Mouse (Mus musculus) kidney, postnatal 0 days (tissue): Measurements from ENCODE around the gene Ilf3. TPM values are rescaled to one million over a fixed set of nuclear protein-coding genes. Genes with fewer than 3 reads are reported as not detected.
A peak's percentile ranks its signal among the peaks of the same experiment; 100 is the strongest.

Experiments used
- ATAC-seq: fragments of 200-750 bp; cut with Nextera tagmentation; replicated peaks from 2 replicates; pipeline ENCODE4 v1.8.0; 2017; ENCODE audit warnings: low read depth, moderate number of reproducible peaks, moderate TSS enrichment, moderate library complexity; ENCODE audit not compliant: low FRiP score
- DNase-seq: peaks from one replicate; pipeline ENCODE4 v3.0.0-alpha.2; 2016; ENCODE audit warnings: low spot score
- H3K27ac ChIP-seq: fragments of 300-500 bp; sonication (generic); 2 replicates; pipeline ENCODE4 v1.5.1; 2014; ENCODE audit warnings: mild to moderate bottlenecking
- H3K27me3 ChIP-seq: fragments of 300-500 bp; sonication (generic); 2 replicates; pipeline ENCODE4 v1.6.1; 2014; ENCODE audit warnings: low read length, mixed read lengths; ENCODE audit not compliant: insufficient read depth
- H3K36me3 ChIP-seq: fragments of 300-500 bp; sonication (generic); 2 replicates; pipeline ENCODE4 v1.6.1; 2014; ENCODE audit warnings: low read length, mixed read lengths; ENCODE audit not compliant: insufficient read depth
- H3K4me1 ChIP-seq: fragments of 300-500 bp; sonication (generic); replicated peaks from 2 replicates; pipeline ENCODE4 v1.6.1; 2014; ENCODE audit warnings: antibody characterized with exemption, low read length, mixed read lengths; ENCODE audit not compliant: insufficient read depth
- H3K4me2 ChIP-seq: fragments of 300-500 bp; sonication (generic); 2 replicates; pipeline ENCODE4 v1.6.1; 2014; ENCODE audit warnings: mild to moderate bottlenecking, low read length, moderate library complexity, mixed read lengths
- H3K4me3 ChIP-seq: fragments of 300-500 bp; sonication (generic); replicated peaks from 2 replicates; pipeline ENCODE4 v1.5.1; 2014; ENCODE audit warnings: low read depth, low read length
- H3K9ac ChIP-seq: fragments of 300-500 bp; sonication (generic); 2 replicates; pipeline ENCODE4 v1.6.1; 2014; ENCODE audit warnings: low read depth, low read length
- H3K9me3 ChIP-seq: fragments of 300-500 bp; sonication (generic); replicated peaks from 2 replicates; pipeline ENCODE4 v1.6.1; 2016; ENCODE audit warnings: low read length, inconsistent platforms, mixed read lengths
- CTCF ChIP-seq: IDR thresholded peaks from 2 replicates; pipeline ENCODE4 v1.5.1; 2016; ENCODE audit warnings: antibody characterized with exemption, low read depth, mild to moderate bottlenecking, moderate library complexity
- WGBS: fragments of 180-500 bp; shearing (Covaris S2); extraction: QIAGEN DNeasy Blood & Tissue Kit; methylation state at CpG from one replicate; pipeline ENCODE4 v1.1.7; 2014; 5-methylcytosine and 5-hydroxymethylcytosine counted together
- polyA plus RNA-seq: library from polyadenylated mRNA; unstranded; fragments of >200 nt; fragmentation: Nextera tagmentation; extraction: Ambion mirVana; gene quantifications from 2 replicates; pipeline ENCODE4 v1.2.1, GENCODE M21; 2015

Gene Ilf3
- polyA plus RNA-seq, 1 experiment from 2014 or later, result 113 TPM

- H3K9ac ChIP-seq, result no peak overlapping the region
- H3K36me3 ChIP-seq, result no peaks in the 10 kb centered on the region
- no peak for TF ChIP-seq CTCF
- DNase-seq (no peak), ATAC-seq (no peak)
- no peak overlapping the region for H3K4me3 ChIP-seq
- H3K9me3 ChIP-seq, result no peaks in the 10 kb centered on the region
- peaks cover 12% of the 10 kb centered on the region for H3K4me1 ChIP-seq
- H3K27ac ChIP-seq, result no peak overlapping the region
- WGBS, result 96% methylated on average over 6 of the region's 6 CpGs
- no peaks in the 10 kb centered on the region for H3K27me3 ChIP-seq
- H3K4me2 ChIP-seq, result no peak overlapping the region
Measured at GRCm38 (mm10) chr9:21437577-21437976, 69.9 kb downstream of the Ilf3 start.

GRCm38 (mm10) chr9:21438219-21438618 lies 70.5 kb downstream of the Ilf3 start:
- Histone ChIP-seq H3K9me3 (no peaks in the 10 kb centered on the region), H3K27ac (no peak overlapping the region), H3K36me3 (no peaks in the 10 kb centered on the region), H3K27me3 (no peaks in the 10 kb centered on the region), H3K4me3 (no peak overlapping the region), H3K9ac (no peak overlapping the region), H3K4me1 (peaks cover 12% of the 10 kb centered on the region), H3K4me2 (no peak overlapping the region)
- 72% methylated on average over 3 of the region's 3 CpGs for WGBS
- ATAC-seq (no peak), DNase-seq (no peak)
- TF ChIP-seq CTCF, result no peak

- TF ChIP-seq CTCF, result no peak
- no peak overlapping the region for H3K9ac ChIP-seq
- no peaks in the 10 kb centered on the region for H3K36me3 ChIP-seq
- H3K9me3 ChIP-seq, result no peaks in the 10 kb centered on the region
- no peak for ATAC-seq
- no peak for DNase-seq
- no peak overlapping the region for H3K4me2 ChIP-seq
- no peaks in the 10 kb centered on the region for H3K27me3 ChIP-seq
- WGBS, result 82% methylated on average over 3 of the region's 3 CpGs
- H3K4me3 ChIP-seq, result no peak overlapping the region
- H3K4me1 ChIP-seq, result peaks cover 12% of the 10 kb centered on the region
- H3K27ac ChIP-seq, result no peak overlapping the region
Measured at GRCm38 (mm10) chr9:21439456-21439855, 71.8 kb downstream of the Ilf3 start.

GRCm38 (mm10) chr9:21439914-21440313 lies 72.2 kb downstream of the Ilf3 start:
- no peaks in the 10 kb centered on the region for H3K9me3 ChIP-seq
- DNase-seq, result no peak
- no peak overlapping the region for H3K4me2 ChIP-seq
- H3K27ac ChIP-seq, result no peak overlapping the region
- H3K4me3 ChIP-seq, result no peak overlapping the region
- H3K36me3 ChIP-seq, result no peaks in the 10 kb centered on the region
- 86% methylated on average over 2 of the region's 2 CpGs for WGBS
- H3K27me3 ChIP-seq, result no peaks in the 10 kb centered on the region
- H3K4me1 ChIP-seq, result peaks cover 12% of the 10 kb centered on the region
- no peak overlapping the region for H3K9ac ChIP-seq
- no peak for TF ChIP-seq CTCF
- ATAC-seq, result no peak

- Histone ChIP-seq H3K9ac (no peak overlapping the region), H3K4me2 (no peak overlapping the region), H3K27ac (no peak overlapping the region), H3K27me3 (no peaks in the 10 kb centered on the region), H3K36me3 (no peaks in the 10 kb centered on the region), H3K4me3 (no peak overlapping the region), H3K9me3 (no peaks in the 10 kb centered on the region), H3K4me1 (peaks cover 12% of the 10 kb centered on the region)
- TF ChIP-seq CTCF, result no peak
- DNase-seq, result no peak
- no peak for ATAC-seq
Measured at GRCm38 (mm10) chr9:21440387-21440786, 72.7 kb downstream of the Ilf3 start.

GRCm38 (mm10) chr9:21443853-21444252 lies 76.2 kb downstream of the Ilf3 start:
- Histone ChIP-seq H3K4me3 (no peak overlapping the region), H3K4me2 (no peak overlapping the region), H3K9me3 (no peaks in the 10 kb centered on the region), H3K27me3 (no peaks in the 10 kb centered on the region), H3K27ac (no peak overlapping the region), H3K9ac (no peak overlapping the region), H3K4me1 (no peaks in the 10 kb centered on the region), H3K36me3 (no peaks in the 10 kb centered on the region)
- ATAC-seq (no peak), DNase-seq (no peak)
- TF ChIP-seq CTCF, result no peak
- WGBS, result 94% methylated on average over 8 of the region's 8 CpGs

GRCm38 (mm10) chr9:21444574-21444973 lies 76.9 kb downstream of the Ilf3 start:
- Histone ChIP-seq H3K36me3 (no peaks in the 10 kb centered on the region), H3K4me2 (no peak overlapping the region), H3K4me3 (no peak overlapping the region), H3K27ac (0 out of 2 replicates have a peak overlapping the region, but pooled peaks have one; percentile 2), H3K4me1 (no peaks in the 10 kb centered on the region), H3K27me3 (no peaks in the 10 kb centered on the region), H3K9ac (no peak overlapping the region), H3K9me3 (no peaks in the 10 kb centered on the region)
- no peak for TF ChIP-seq CTCF
- ATAC-seq, result no peak
- WGBS, result 82% methylated on average over 4 of the region's 4 CpGs
- no peak for DNase-seq
